Mouse (Mus musculus) kidney, embryonic 15.5 days (tissue): Measurements from ENCODE around the gene Raf1. TPM values are rescaled to one million over a fixed set of nuclear protein-coding genes. Genes with fewer than 3 reads are reported as not detected.

Experiments used
- ATAC-seq: fragments of 200-750 bp; cut with Nextera tagmentation; replicated peaks from 2 replicates; pipeline ENCODE4 v1.8.0; 2017; ENCODE audit warnings: moderate TSS enrichment; ENCODE audit not compliant: low FRiP score
- H3K27ac ChIP-seq: fragments of 300-500 bp; sonication (generic); 2 replicates; pipeline ENCODE4 v1.5.1; 2015; ENCODE audit warnings: mild to moderate bottlenecking, inconsistent platforms
- H3K27me3 ChIP-seq: fragments of 300-500 bp; sonication (generic); 2 replicates; pipeline ENCODE4 v1.6.1; 2015; ENCODE audit warnings: inconsistent platforms
- H3K36me3 ChIP-seq: fragments of 300-500 bp; sonication (generic); 2 replicates; pipeline ENCODE4 v1.6.1; 2015; ENCODE audit warnings: inconsistent platforms
- H3K4me1 ChIP-seq: fragments of 300-500 bp; sonication (generic); 2 replicates; pipeline ENCODE4 v1.6.1; 2015; ENCODE audit warnings: inconsistent platforms
- H3K4me2 ChIP-seq: fragments of 300-500 bp; sonication (generic); 2 replicates; pipeline ENCODE4 v1.6.1; 2015; ENCODE audit warnings: moderate library complexity, mild to moderate bottlenecking, inconsistent platforms
- H3K4me3 ChIP-seq: fragments of 300-500 bp; sonication (generic); replicated peaks from 2 replicates; pipeline ENCODE4 v1.5.1; 2015; ENCODE audit warnings: mild to moderate bottlenecking, inconsistent platforms
- H3K9ac ChIP-seq: fragments of 300-500 bp; sonication (generic); 2 replicates; pipeline ENCODE4 v1.6.1; 2015; ENCODE audit warnings: mild to moderate bottlenecking, inconsistent platforms
- H3K9me3 ChIP-seq: fragments of 300-500 bp; sonication (generic); replicated peaks from 2 replicates; pipeline ENCODE4 v1.6.1; 2016; ENCODE audit warnings: inconsistent platforms
- WGBS: fragments of 180-500 bp; shearing (Covaris S2); methylation state at CpG from one replicate; pipeline ENCODE4 v1.1.7; 2015; ENCODE audit warnings: mixed read lengths; 5-methylcytosine and 5-hydroxymethylcytosine counted together
- polyA plus RNA-seq: library from polyadenylated mRNA; unstranded; fragments of >200 nt; fragmentation: Nextera tagmentation; extraction: Ambion mirVana; gene quantifications from 2 replicates; pipeline ENCODE4 v1.2.1, GENCODE M21; 2015

Gene Raf1
- polyA plus RNA-seq, 1 experiment from 2014 or later: 94.9 TPM

DNA sequence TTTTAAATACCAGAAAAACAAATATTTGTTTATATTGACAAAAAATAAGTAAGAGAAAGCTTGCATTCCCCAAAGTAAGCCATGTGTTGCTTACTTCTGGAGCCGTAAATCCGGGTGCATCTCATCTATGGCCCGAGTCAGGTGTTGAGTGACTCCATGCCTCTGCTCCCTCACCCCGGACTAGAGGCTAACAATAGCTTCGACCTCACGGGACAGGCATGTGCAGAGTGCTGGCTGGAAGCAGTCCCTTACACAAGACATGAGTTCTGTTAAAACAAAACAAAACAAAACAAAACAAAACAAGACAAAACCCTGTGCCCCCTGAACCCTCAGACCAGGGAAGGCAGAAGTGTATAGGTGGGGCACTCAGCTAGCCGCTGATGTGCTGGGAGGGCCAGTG, 18.7 kb upstream of the Raf1 start:
- WGBS: 56% methylated on average over 7 of the region's 7 CpGs
- Histone ChIP-seq H3K4me2 (no peak overlapping the region), H3K9ac (no peak overlapping the region), H3K27me3 (no peaks in the 10 kb centered on the region), H3K4me1 (peaks cover 4% of the 10 kb centered on the region; the same call in 1 of the 2 replicates), H3K9me3 (no peaks in the 10 kb centered on the region), H3K36me3 (no peaks in the 10 kb centered on the region), H3K4me3 (no peak overlapping the region), H3K27ac (no peak overlapping the region)
- 0 out of 2 replicates have a peak, but pooled peaks have one; percentile 36 for ATAC-seq

GRCm38 (mm10) chr6:115694441-115694842, 18.0 kb upstream of the Raf1 start:
- WGBS: 53% methylated on average over 9 of the region's 9 CpGs

GRCm38 (mm10) chr6:115692963-115693730, 16.7 kb upstream of the Raf1 start:
- Histone ChIP-seq H3K36me3 (no peaks in the 10 kb centered on the region), H3K4me1 (peaks cover 4% of the 10 kb centered on the region; the same call in 1 of the 2 replicates), H3K27ac (peak overlapping the region; percentile 60), H3K4me3 (no peak overlapping the region), H3K9ac (no peak overlapping the region), H3K4me2 (no peak overlapping the region), H3K9me3 (no peaks in the 10 kb centered on the region), H3K27me3 (no peaks in the 10 kb centered on the region)
- WGBS: 67% methylated on average over 5 of the region's 5 CpGs
- no peak for ATAC-seq

More at GRCm38 (mm10) chr6:115694441-115694842, 18.0 kb upstream of the Raf1 start:
- Histone ChIP-seq H3K4me2 (no peak overlapping the region), H3K9ac (no peak overlapping the region), H3K9me3 (no peaks in the 10 kb centered on the region), H3K36me3 (no peaks in the 10 kb centered on the region), H3K4me1 (peaks cover 4% of the 10 kb centered on the region; the same call in 1 of the 2 replicates), H3K27ac (no peak overlapping the region; the same call in 1 of the 2 replicates), H3K27me3 (no peaks in the 10 kb centered on the region), H3K4me3 (no peak overlapping the region)
- no peak for ATAC-seq

GRCm38 (mm10) chr6:115692163-115692950, 15.9 kb upstream of the Raf1 start:
- peak overlapping the region; percentile 60 for H3K27ac ChIP-seq
- peaks cover 4% of the 10 kb centered on the region; the same call in 1 of the 2 replicates for H3K4me1 ChIP-seq
- ATAC-seq: no peak
- no peak overlapping the region for H3K4me3 ChIP-seq
- no peaks in the 10 kb centered on the region for H3K9me3 ChIP-seq
- H3K4me2 ChIP-seq: no peak overlapping the region
- no peaks in the 10 kb centered on the region for H3K27me3 ChIP-seq
- WGBS: 30% methylated on average over 9 of the region's 9 CpGs
- H3K9ac ChIP-seq: no peak overlapping the region
- H3K36me3 ChIP-seq: no peaks in the 10 kb centered on the region

- no peak overlapping the region for H3K4me2 ChIP-seq
- no peak overlapping the region for H3K9ac ChIP-seq
- H3K4me3 ChIP-seq: no peak overlapping the region
- H3K36me3 ChIP-seq: no peaks in the 10 kb centered on the region
- H3K27me3 ChIP-seq: no peaks in the 10 kb centered on the region
- ATAC-seq: no peak
- no peak overlapping the region for H3K27ac ChIP-seq
- 90% methylated on average over 4 of the region's 4 CpGs for WGBS
- peaks cover 4% of the 10 kb centered on the region; the same call in 1 of the 2 replicates for H3K4me1 ChIP-seq
- no peaks in the 10 kb centered on the region for H3K9me3 ChIP-seq
These were observed 13.7 kb upstream of the Raf1 start for GRCm38 (mm10) chr6:115690105-115690504.

GRCm38 (mm10) chr6:115688589-115688988, 12.2 kb upstream of the Raf1 start:
- ATAC-seq: no peak
- H3K27ac ChIP-seq: no peak overlapping the region
- H3K9ac ChIP-seq: no peak overlapping the region
- WGBS: 83% methylated on average over 4 of the region's 4 CpGs
- no peaks in the 10 kb centered on the region for H3K27me3 ChIP-seq
- no peak overlapping the region for H3K4me3 ChIP-seq
- H3K9me3 ChIP-seq: no peaks in the 10 kb centered on the region
- H3K36me3 ChIP-seq: no peaks in the 10 kb centered on the region
- H3K4me1 ChIP-seq: no peaks in the 10 kb centered on the region
- no peak overlapping the region for H3K4me2 ChIP-seq

DNA sequence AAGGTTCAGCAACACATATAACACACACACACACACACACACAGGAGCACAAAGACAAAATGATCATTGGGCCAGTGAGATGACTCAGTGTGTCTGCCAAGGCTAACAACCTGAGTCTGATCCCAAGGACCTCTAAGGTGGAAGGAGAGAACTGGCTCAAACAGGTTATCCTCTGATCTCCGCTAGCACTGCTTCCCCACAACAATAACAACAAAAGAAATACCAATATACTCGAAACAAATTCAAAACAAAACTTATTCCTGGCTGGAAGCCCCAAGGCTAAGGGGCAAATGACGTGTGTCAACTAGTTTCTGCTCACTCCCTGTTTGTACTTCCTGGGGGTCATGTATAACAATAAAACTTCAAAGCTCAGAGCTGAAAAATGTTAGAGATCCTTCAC, 11.3 kb upstream of the Raf1 start:
- H3K9ac ChIP-seq: no peak overlapping the region
- no peaks in the 10 kb centered on the region for H3K36me3 ChIP-seq
- H3K27ac ChIP-seq: no peak overlapping the region
- no peaks in the 10 kb centered on the region for H3K4me1 ChIP-seq
- no peak overlapping the region for H3K4me3 ChIP-seq
- no peak for ATAC-seq
- H3K27me3 ChIP-seq: no peaks in the 10 kb centered on the region
- no peaks in the 10 kb centered on the region for H3K9me3 ChIP-seq
- 54% methylated on average over 3 of the region's 3 CpGs for WGBS
- H3K4me2 ChIP-seq: no peak overlapping the region

DNA sequence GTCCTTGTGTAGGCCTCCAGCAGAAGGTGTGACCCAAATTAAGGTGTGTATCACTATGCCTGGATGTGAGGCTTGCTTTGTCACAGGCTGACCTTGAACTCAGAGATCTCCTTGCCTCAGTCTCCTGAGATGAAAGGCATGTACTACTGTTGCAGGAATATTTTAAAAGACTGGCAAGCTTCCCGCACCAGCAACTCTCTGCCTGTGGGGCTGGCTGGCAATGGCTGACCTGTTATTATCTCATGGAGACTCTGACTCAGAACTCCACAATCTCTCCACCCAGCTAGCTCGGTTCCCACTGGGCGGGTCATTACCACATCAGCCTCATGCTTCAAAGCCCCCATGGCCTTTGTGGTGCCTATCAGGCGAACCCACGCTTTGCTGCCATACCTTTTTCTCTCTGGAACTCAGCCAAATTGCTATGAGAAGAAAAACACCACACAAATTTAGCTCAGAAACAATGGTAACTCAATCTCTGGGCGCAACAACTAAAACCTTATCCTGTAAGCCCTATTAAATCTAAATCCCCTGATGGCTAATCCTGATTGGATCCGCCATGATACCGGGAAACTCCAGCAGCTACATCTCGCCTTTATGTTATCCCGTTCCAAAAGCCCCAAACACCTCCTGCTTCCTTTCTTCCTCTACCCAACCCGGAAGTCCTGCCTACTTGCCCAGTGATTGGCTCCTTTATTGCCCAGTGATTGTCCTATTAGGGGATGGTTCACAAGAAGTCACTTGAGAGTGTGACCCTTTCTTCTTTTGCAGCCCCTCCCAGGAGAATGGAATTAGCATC, 8.6 kb upstream of the Raf1 start:
- no peaks in the 10 kb centered on the region for H3K36me3 ChIP-seq
- H3K4me3 ChIP-seq: no peak overlapping the region
- no peaks in the 10 kb centered on the region for H3K4me1 ChIP-seq
- H3K27me3 ChIP-seq: no peaks in the 10 kb centered on the region
- H3K9ac ChIP-seq: no peak overlapping the region
- H3K9me3 ChIP-seq: no peaks in the 10 kb centered on the region
- no peak overlapping the region for H3K27ac ChIP-seq
- no peak overlapping the region for H3K4me2 ChIP-seq
- 58% methylated on average over 11 of the region's 11 CpGs for WGBS
- no peak for ATAC-seq

DNA sequence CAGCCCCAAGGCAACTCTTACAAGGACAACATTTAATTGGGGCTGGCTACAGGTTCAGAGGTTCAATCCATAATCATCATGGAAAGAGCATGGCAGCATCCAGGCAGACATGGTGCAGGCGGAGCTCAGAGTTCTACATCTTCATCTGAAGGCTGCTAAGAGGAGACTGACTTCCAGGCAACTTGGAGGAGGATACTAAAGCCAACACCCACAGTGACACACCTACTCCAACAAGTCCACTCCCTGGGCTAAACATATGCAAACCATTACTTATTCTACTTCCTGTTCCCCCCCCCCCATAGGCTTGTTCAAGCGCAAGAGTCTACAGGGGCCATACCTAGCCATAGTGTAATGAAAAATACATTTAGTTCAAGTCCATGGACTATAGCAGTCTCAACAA, 7.8 kb upstream of the Raf1 start:
- no peak overlapping the region for H3K4me3 ChIP-seq
- H3K4me2 ChIP-seq: no peak overlapping the region
- H3K27ac ChIP-seq: no peak overlapping the region
- 100% methylated on average over 2 of the region's 2 CpGs for WGBS
- H3K4me1 ChIP-seq: no peaks in the 10 kb centered on the region
- H3K9ac ChIP-seq: no peak overlapping the region
- no peaks in the 10 kb centered on the region for H3K36me3 ChIP-seq
- ATAC-seq: no peak
- H3K27me3 ChIP-seq: no peaks in the 10 kb centered on the region
- no peaks in the 10 kb centered on the region for H3K9me3 ChIP-seq

DNA sequence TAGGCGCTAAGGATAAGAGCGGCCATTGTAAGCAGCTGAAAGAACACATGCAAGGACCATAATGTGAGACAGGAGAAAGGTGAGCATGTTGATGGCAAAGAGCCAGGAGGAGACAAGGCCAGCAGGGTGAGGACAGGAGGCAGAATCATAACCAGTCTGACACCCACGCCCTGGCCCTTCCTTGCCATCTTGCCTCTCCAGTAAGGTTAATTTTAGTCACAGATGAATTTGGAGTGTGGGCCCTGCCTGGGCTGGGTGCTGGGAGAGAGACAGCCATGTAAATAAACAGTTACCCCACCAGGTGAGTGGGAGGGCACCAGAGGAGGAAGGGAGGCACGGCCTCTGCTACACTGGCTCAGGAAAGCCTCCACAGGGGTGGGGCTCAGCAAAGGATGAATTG, 4.6 kb upstream of the Raf1 start:
- Histone ChIP-seq H3K27me3 (no peaks in the 10 kb centered on the region), H3K4me1 (no peaks in the 10 kb centered on the region), H3K36me3 (no peaks in the 10 kb centered on the region), H3K27ac (no peak overlapping the region), H3K4me2 (no peak overlapping the region), H3K9ac (no peak overlapping the region), H3K4me3 (no peak overlapping the region), H3K9me3 (no peaks in the 10 kb centered on the region)
- WGBS: 79% methylated on average over 4 of the region's 4 CpGs
- no peak for ATAC-seq

- Histone ChIP-seq H3K9ac (no peak overlapping the region), H3K4me2 (no peak overlapping the region), H3K9me3 (no peaks in the 10 kb centered on the region), H3K36me3 (0 out of 2 replicates have a peak, but pooled peaks cover 2% of the 10 kb centered on the region), H3K27me3 (no peaks in the 10 kb centered on the region), H3K4me3 (no peak overlapping the region), H3K4me1 (peaks cover 12% of the 10 kb centered on the region), H3K27ac (no peak overlapping the region)
- no peak for ATAC-seq
- WGBS: 100% methylated on average over 1 of the region's 1 CpGs
These were observed 1.6 kb upstream of the Raf1 start for GRCm38 (mm10) chr6:115678012-115678411.
